Mouse (Mus musculus): Measurements from ENCODE around the gene Elane.

GRCm38 (mm10) chr10:79928907-79929701, 43.1 kb downstream of the Elane start:
- TF ChIP-seq POLR2A (IDR thresholded peaks at IDR 0.05; ENCODE audit: low read depth, low read length) (no peak), CTCF (conservative IDR thresholded peaks at IDR 0.05; ENCODE audit: insufficient read depth, insufficient read length, low read depth, low read length) (no peak)

Data from kidney, adult 2 months (tissue).